Comparison of ENCODE assay signal across 14 mouse cellular contexts in genomic region chr7:115868504-115868903, GRCm38 (mm10).
DNase-seq lines count a peak whose midpoint lies in the region; ATAC-seq and TF ChIP-seq lines count a peak whose summit lies in the region.
"Had no signal": no experiment of that assay in that cellular context is flagged by ENCODE, and none has a peak within 500 bp of the region (broad histone marks: within the 10 kb centered on the region; RNA-seq: fewer than 3 reads in every experiment).

No protein-coding gene starts in this region.

- ATAC-seq in forebrain, embryonic 14.5 days = no peak

- H3K36me3 ChIP-seq in ES-E14 (ENCODE audit: control insufficient read depth, insufficient read depth, low read length, poor library complexity, severe bottlenecking) = no peaks in the 10 kb centered on the region
- H3K36me3 ChIP-seq in forebrain, embryonic 14.5 days (ENCODE audit: control insufficient read depth, insufficient read depth, low read length) = no peaks in the 10 kb centered on the region
- H3K36me3 ChIP-seq in limb, embryonic 10.5 days = no peaks in the 10 kb centered on the region

- peak overlapping the region; percentile 42 for H3K4me2 ChIP-seq in forebrain, embryonic 14.5 days (ENCODE audit: low read length)
- H3K4me2 ChIP-seq: midbrain, embryonic 11.5 days had no signal

- H3K9me3 ChIP-seq in ES-E14 (ENCODE audit: control insufficient read depth, insufficient read depth, low read depth, low read length) = no peaks in the 10 kb centered on the region
- no peaks in the 10 kb centered on the region for H3K9me3 ChIP-seq in forebrain, embryonic 14.5 days (replicated peaks; ENCODE audit: control insufficient read depth, low read length)
- no peaks in the 10 kb centered on the region for H3K9me3 ChIP-seq in limb, embryonic 10.5 days (replicated peaks)

- WGBS in forebrain, embryonic 14.5 days = 37% methylated on average over 2 of the region's 2 CpGs
- 70% methylated on average over 2 of the region's 2 CpGs for WGBS in limb, embryonic 10.5 days

- H3K27ac ChIP-seq in ES-E14 (ENCODE audit: insufficient read depth, low read depth, low read length, poor library complexity, severe bottlenecking) = no peak overlapping the region
- H3K27ac ChIP-seq in forebrain, embryonic 14.5 days (ENCODE audit: low read depth, low read length) = peak overlapping the region; percentile 71
- H3K27ac ChIP-seq in limb, embryonic 10.5 days = peak overlapping the region; percentile 4; the same call in 1 of the 2 replicates
- H3K27ac ChIP-seq: heart, adult 2 months had no signal

- H3K4me1 ChIP-seq in ES-E14 (ENCODE audit: control insufficient read depth in 2 of 2, insufficient read depth in 2 of 2, low read length in 2 of 2, poor library complexity in 1 of 2) = peaks cover 9 to 11% of the 10 kb centered on the region in 2 experiments
- H3K4me1 ChIP-seq in forebrain, embryonic 14.5 days (ENCODE audit: control insufficient read depth, insufficient read depth, low read length) = peaks cover 41% of the 10 kb centered on the region
- H3K4me1 ChIP-seq in limb, embryonic 10.5 days = peaks cover 41% of the 10 kb centered on the region

- in situ Hi-C loops in ES-E14 (cut with MboI; ENCODE audit: low sequenced_read_pairs in 2 of 2, unreplicated experiment in 2 of 2) = no loop called here

- DNase-seq in kidney, adult 8-10 months = peak; percentile 46 to 56
- no peak for DNase-seq in kidney, postnatal 4 days
- DNase-seq in ES-E14 (ENCODE audit: low read depth, low spot score) = peak; percentile 17
- no peak for DNase-seq in forebrain, embryonic 14.5 days (ENCODE audit: low spot score)
- DNase-seq in limb, embryonic 10.5 days (ENCODE audit: low spot score) = no peak
- DNase-seq in thymus, postnatal 14 days = no peak
- no peak for DNase-seq in retina, embryonic 14.5 days (ENCODE audit: low spot score)
- DNase-seq: adrenal gland, postnatal 36 days; heart, adult 2 months; heart, postnatal 14 days; lung, postnatal 10 days; spleen, adult 18-20 months had no signal

- H3K4me3 ChIP-seq in ES-E14 (ENCODE audit: insufficient read depth in 1 of 2, low read depth in 1 of 2, low read length in 2 of 2, poor library complexity in 1 of 2, severe bottlenecking in 1 of 2) = no peak overlapping the region
- no peak overlapping the region for H3K4me3 ChIP-seq in forebrain, embryonic 14.5 days (ENCODE audit: low read depth, low read length)
- no peak overlapping the region for H3K4me3 ChIP-seq in limb, embryonic 10.5 days
- H3K4me3 ChIP-seq: erythroblast, embryonic 14.5 days; heart, adult 2 months had no signal

- H3K27me3 ChIP-seq in forebrain, embryonic 14.5 days (replicated peaks; ENCODE audit: control insufficient read depth, insufficient read depth, low read length) = no peaks in the 10 kb centered on the region
- H3K27me3 ChIP-seq in limb, embryonic 10.5 days (ENCODE audit: low read depth, poor library complexity, severe bottlenecking) = no peaks in the 10 kb centered on the region

- no peak overlapping the region for H3K9ac ChIP-seq in ES-E14 (ENCODE audit: insufficient read depth, low read depth, low read length, poor library complexity, severe bottlenecking)
- no peak overlapping the region for H3K9ac ChIP-seq in forebrain, embryonic 14.5 days (ENCODE audit: low read length)

TF ChIP-seq in ES-E14, 5 proteins besides CTCF, POLR2A, EP300 and RAD21:
- TF ChIP-seq HCFC1 (IDR thresholded peaks at IDR 0.05; ENCODE audit: borderline replicate concordance, insufficient read depth, low read length) (no peak), ZC3H11A (IDR thresholded peaks at IDR 0.05; ENCODE audit: borderline replicate concordance, low read depth, low read length) (no peak), ZNF384 (IDR thresholded peaks at IDR 0.05; ENCODE audit: low read depth, low read length) (no peak), MAFK (IDR thresholded peaks at IDR 0.05; ENCODE audit: insufficient read depth, low read depth, low read length) (no peak), CHD2 (IDR thresholded peaks at IDR 0.05; ENCODE audit: low read depth, low read length) (no peak)

Comparison
In these comparisons a context has a peak if more than half of its experiments do, and no peak if none do; other contexts are left out.
1. DNase-seq: peak in kidney, adult 8-10 months (2 of 2) and ES-E14 (single experiment); none in kidney, postnatal 4 days (0 of 2), forebrain, embryonic 14.5 days (single experiment), limb, embryonic 10.5 days (single experiment), thymus, postnatal 14 days (single experiment) and retina, embryonic 14.5 days (single experiment).